Mouse (Mus musculus): Measurements from ENCODE around the gene Art4.
A peak's percentile ranks its signal among the peaks of the same experiment; 100 is the strongest.

Art4 gene

GRCm38 (mm10) chr6:136857186-136857872 lies at the start of gene Art4:
Gene Art4, minus strand, starts transcription at chr6:136857733.
- H3K27me3 ChIP-seq (ENCODE audit: insufficient read depth, low read length): peaks cover 14% of the 10 kb centered on the region; the same call in 1 of the 2 replicates
- TF ChIP-seq CTCF (conservative IDR thresholded peaks at IDR 0.05; ENCODE audit: low read length): no peak
- no peaks in the 10 kb centered on the region for H3K36me3 ChIP-seq (ENCODE audit: insufficient read depth, low read length)
- no peaks in the 10 kb centered on the region for H3K9me3 ChIP-seq (ENCODE audit: low read length)
- peaks cover 20% of the 10 kb centered on the region for H3K4me1 ChIP-seq (replicated peaks; ENCODE audit: low read depth, low read length)
- peak within 1 kb of the TSS; percentile 52; the same call in 1 of the 2 replicates for H3K4me3 ChIP-seq (replicated peaks; ENCODE audit: low read length)

DNA sequence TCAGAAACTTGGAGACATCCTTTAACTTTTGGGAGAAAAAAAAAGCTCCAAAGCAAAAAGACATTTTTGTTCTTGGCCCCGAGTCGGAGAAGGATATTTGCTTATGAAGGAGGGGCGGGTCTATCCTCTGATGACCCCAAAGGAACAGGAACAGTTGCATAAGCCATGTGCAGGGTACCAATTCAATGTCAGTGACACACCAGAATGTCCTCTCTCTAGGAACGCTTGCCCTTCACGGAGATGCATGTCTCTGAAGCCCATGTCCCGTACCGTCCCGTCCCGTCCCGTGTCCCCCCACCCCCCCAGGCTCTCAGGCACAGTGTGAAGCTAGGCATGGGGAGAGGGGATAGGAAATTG lies 49.4 kb upstream of the Art4 start:
- no peaks in the 10 kb centered on the region for H3K9me3 ChIP-seq (ENCODE audit: low read length)
- TF ChIP-seq POU5F1 (IDR thresholded peaks at IDR 0.05; ENCODE audit: borderline replicate concordance, low read length) (no peak), NANOG (IDR thresholded peaks at IDR 0.05; ENCODE audit: borderline replicate concordance, low read length) (no peak), CTCF (conservative IDR thresholded peaks at IDR 0.05; ENCODE audit: low read length) (no peak)
- no peak overlapping the region for H3K4me3 ChIP-seq (replicated peaks; ENCODE audit: low read length)
- no peaks in the 10 kb centered on the region for H3K36me3 ChIP-seq (ENCODE audit: insufficient read depth, low read length)
- peaks cover 21% of the 10 kb centered on the region for H3K4me1 ChIP-seq (replicated peaks; ENCODE audit: low read depth, low read length)
- H3K27me3 ChIP-seq (ENCODE audit: insufficient read depth, low read length): peaks cover 28% of the 10 kb centered on the region

DNA sequence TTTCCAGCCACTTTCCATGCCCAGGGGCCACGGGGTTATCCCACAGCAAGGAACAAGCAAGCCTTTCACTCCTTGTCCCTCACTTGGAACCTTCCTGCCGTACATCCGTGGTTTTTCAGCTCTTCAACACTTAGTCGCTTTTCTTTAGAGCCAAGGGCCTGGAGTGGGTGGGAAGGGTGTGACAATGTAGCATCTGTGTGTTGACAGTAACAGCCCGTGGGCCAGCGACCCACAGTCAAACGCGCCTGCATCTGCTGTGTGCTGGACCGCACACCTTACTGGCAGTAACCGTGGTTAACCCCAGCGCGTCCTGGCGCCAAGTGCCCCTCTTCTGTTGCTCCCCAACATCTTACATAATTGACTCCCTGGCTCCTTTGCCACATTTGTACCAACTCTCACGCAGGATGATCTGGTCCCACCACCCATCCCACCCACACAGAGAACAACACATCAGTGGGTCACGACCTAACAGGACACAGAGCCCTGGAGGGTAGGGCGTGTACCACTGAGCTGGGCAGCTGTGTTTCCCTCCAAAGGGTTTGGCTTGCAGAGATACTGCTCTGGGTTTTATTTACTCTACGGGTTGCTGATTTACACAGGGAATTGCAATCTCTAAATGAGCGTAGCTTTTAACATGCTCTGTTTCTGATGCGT lies 48.9 kb upstream of the Art4 start:
- H3K36me3 ChIP-seq (ENCODE audit: insufficient read depth, low read length): no peaks in the 10 kb centered on the region
- H3K4me3 ChIP-seq (replicated peaks; ENCODE audit: low read length): no peak overlapping the region; the same call in 1 of the 2 replicates
- no peaks in the 10 kb centered on the region for H3K9me3 ChIP-seq (ENCODE audit: low read length)
- H3K27me3 ChIP-seq (ENCODE audit: insufficient read depth, low read length): peaks cover 28% of the 10 kb centered on the region
- no peak for TF ChIP-seq NANOG (IDR thresholded peaks at IDR 0.05; ENCODE audit: borderline replicate concordance, low read length)
- H3K4me1 ChIP-seq (replicated peaks; ENCODE audit: low read depth, low read length): peaks cover 21% of the 10 kb centered on the region

DNA sequence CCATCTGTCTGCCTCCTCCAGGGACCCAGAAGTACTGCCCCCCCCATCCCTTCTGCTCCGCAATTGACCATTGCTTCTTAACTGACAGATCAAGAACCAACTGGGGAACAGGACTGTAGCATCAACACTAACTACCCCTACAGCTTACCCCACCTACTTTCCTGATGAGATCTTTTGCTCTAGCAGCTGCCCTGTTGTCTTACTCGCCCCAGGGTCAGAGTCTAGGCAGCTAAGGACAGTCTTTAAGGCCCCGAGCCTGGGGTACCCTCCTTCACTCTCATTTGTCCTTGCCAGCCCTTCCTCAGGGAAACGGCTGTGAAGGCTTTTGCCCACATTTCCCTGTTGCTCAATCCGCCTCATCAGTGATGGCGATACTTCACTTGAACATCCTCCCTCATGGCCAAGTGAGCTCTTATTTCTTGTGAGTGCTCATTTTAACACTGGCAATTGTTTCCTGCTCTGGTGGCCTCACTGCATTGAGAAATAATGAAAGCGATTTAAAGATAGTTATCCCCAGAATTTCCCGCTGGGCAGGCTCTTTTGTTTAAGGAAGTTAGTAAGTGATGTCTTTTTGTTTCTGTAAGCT lies 46.4 kb upstream of the Art4 start:
- no peak for TF ChIP-seq POU5F1 (IDR thresholded peaks at IDR 0.05; ENCODE audit: borderline replicate concordance, low read length)
- TF ChIP-seq CTCF (conservative IDR thresholded peaks at IDR 0.05; ENCODE audit: low read length): no peak
- TF ChIP-seq NANOG (IDR thresholded peaks at IDR 0.05; ENCODE audit: borderline replicate concordance, low read length): no peak
- peaks cover 12% of the 10 kb centered on the region for H3K27me3 ChIP-seq (ENCODE audit: insufficient read depth, low read length)

DNA sequence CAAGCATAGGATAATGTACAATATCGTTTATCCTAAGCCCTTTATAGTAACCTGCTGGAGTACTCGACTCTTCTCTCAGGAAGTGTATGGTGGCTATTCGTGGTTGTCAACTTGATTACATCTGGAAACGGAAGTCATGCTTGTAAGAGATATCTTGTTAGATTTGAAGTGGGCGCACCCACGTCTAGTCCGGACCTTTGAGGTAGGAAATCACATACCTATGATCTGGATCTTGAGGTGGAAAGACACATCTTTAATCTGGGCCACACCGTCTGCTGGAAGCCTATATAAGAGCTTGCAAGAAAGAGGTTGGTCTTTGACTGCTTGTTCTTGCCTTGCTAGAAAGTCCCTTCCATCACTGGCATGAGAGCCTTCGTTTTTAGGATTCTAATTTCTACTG lies 45.0 kb upstream of the Art4 start:
- no peaks in the 10 kb centered on the region for H3K36me3 ChIP-seq (ENCODE audit: insufficient read depth, low read length)
- H3K9me3 ChIP-seq (ENCODE audit: low read length): no peaks in the 10 kb centered on the region
- peaks cover 14% of the 10 kb centered on the region for H3K4me1 ChIP-seq (replicated peaks; ENCODE audit: low read depth, low read length)
- peaks cover 6% of the 10 kb centered on the region; the same call in 1 of the 2 replicates for H3K27me3 ChIP-seq (ENCODE audit: insufficient read depth, low read length)
- no peak overlapping the region for H3K4me3 ChIP-seq (replicated peaks; ENCODE audit: low read length)
- TF ChIP-seq NANOG (IDR thresholded peaks at IDR 0.05; ENCODE audit: borderline replicate concordance, low read length) (no peak), POU5F1 (IDR thresholded peaks at IDR 0.05; ENCODE audit: borderline replicate concordance, low read length) (no peak), CTCF (conservative IDR thresholded peaks at IDR 0.05; ENCODE audit: low read length) (no peak)

More for the DNA sequence above, 46.4 kb upstream of the Art4 start:
- Histone ChIP-seq H3K9me3 (ENCODE audit: low read length) (no peaks in the 10 kb centered on the region), H3K36me3 (ENCODE audit: insufficient read depth, low read length) (no peaks in the 10 kb centered on the region), H3K4me1 (replicated peaks; ENCODE audit: low read depth, low read length) (peaks cover 21% of the 10 kb centered on the region), H3K4me3 (replicated peaks; ENCODE audit: low read length) (no peak overlapping the region)

DNA sequence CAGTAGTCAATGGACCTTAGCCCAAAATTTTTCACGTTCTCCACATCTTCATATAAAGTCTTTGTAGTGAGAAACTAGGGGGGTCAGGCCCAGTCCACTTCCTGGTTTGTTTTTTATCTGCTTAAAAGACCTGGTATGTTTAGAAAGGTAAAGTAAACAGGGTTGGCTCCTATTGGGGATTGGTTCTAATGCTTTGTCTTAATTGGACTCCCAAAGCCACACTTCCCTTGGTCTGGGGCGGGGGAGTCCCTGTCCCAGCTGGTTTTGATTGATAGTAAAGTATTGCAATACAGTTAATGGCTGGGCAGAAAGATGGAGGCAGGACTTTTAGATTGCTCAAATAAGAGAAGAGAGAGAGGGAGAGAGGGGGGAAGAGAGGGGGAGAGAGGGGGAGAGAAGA lies 43.5 kb upstream of the Art4 start:
- H3K9me3 ChIP-seq (ENCODE audit: low read length): no peaks in the 10 kb centered on the region
- H3K4me3 ChIP-seq (replicated peaks; ENCODE audit: low read length): no peak overlapping the region
- H3K4me1 ChIP-seq (replicated peaks; ENCODE audit: low read depth, low read length): peaks cover 3% of the 10 kb centered on the region
- H3K36me3 ChIP-seq (ENCODE audit: insufficient read depth, low read length): no peaks in the 10 kb centered on the region
- TF ChIP-seq NANOG (IDR thresholded peaks at IDR 0.05; ENCODE audit: borderline replicate concordance, low read length) (no peak), CTCF (conservative IDR thresholded peaks at IDR 0.05; ENCODE audit: low read length) (no peak), POU5F1 (IDR thresholded peaks at IDR 0.05; ENCODE audit: borderline replicate concordance, low read length) (no peak)
- H3K27me3 ChIP-seq (ENCODE audit: insufficient read depth, low read length): 0 out of 2 replicates have a peak, but pooled peaks cover under 1% of the 10 kb centered on the region

- H3K27me3 ChIP-seq (ENCODE audit: insufficient read depth, low read length): no peaks in the 10 kb centered on the region
- no peak overlapping the region for H3K4me3 ChIP-seq (replicated peaks; ENCODE audit: low read length)
- H3K36me3 ChIP-seq (ENCODE audit: insufficient read depth, low read length): no peaks in the 10 kb centered on the region
- no peaks in the 10 kb centered on the region for H3K4me1 ChIP-seq (replicated peaks; ENCODE audit: low read depth, low read length)
- TF ChIP-seq NANOG (IDR thresholded peaks at IDR 0.05; ENCODE audit: borderline replicate concordance, low read length) (no peak), POU5F1 (IDR thresholded peaks at IDR 0.05; ENCODE audit: borderline replicate concordance, low read length) (no peak), CTCF (conservative IDR thresholded peaks at IDR 0.05; ENCODE audit: low read length) (no peak)
- no peaks in the 10 kb centered on the region for H3K9me3 ChIP-seq (ENCODE audit: low read length)
These were observed 43.0 kb upstream of the Art4 start for GRCm38 (mm10) chr6:136900369-136901009.

- Histone ChIP-seq H3K4me3 (replicated peaks; ENCODE audit: low read length) (no peak overlapping the region), H3K36me3 (ENCODE audit: insufficient read depth, low read length) (no peaks in the 10 kb centered on the region), H3K9me3 (ENCODE audit: low read length) (no peaks in the 10 kb centered on the region), H3K4me1 (replicated peaks; ENCODE audit: low read depth, low read length) (peaks cover 4% of the 10 kb centered on the region), H3K27me3 (ENCODE audit: insufficient read depth, low read length) (no peaks in the 10 kb centered on the region)
- TF ChIP-seq POU5F1 (IDR thresholded peaks at IDR 0.05; ENCODE audit: borderline replicate concordance, low read length): no peak
- no peak for TF ChIP-seq CTCF (conservative IDR thresholded peaks at IDR 0.05; ENCODE audit: low read length)
- TF ChIP-seq NANOG (IDR thresholded peaks at IDR 0.05; ENCODE audit: borderline replicate concordance, low read length): no peak
These were observed 41.4 kb upstream of the Art4 start for GRCm38 (mm10) chr6:136898954-136899353.

Data from E14TG2a.4 (cell line).